Mouse (Mus musculus) sigmoid colon, adult 10 weeks (tissue): ENCODE results near the gene Adnp. TPM values are rescaled to one million over a fixed set of nuclear protein-coding genes. Genes with fewer than 3 reads are reported as not detected.

Source experiments
- polyA plus RNA-seq: library from polyadenylated mRNA; stranded (reverse); fragments of 350-450 nt; fragmentation: Illumina TruSeq; extraction: RNeasy Lipid Tissue Mini Kit (QIAGEN cat#74804); gene quantifications from one replicate; pipeline ENCODE4 v1.2.3, GENCODE M21; 2014; ENCODE audit warnings: low read depth, low replicate concordance

Gene Adnp
- 14.8 TPM for polyA plus RNA-seq

DNA sequence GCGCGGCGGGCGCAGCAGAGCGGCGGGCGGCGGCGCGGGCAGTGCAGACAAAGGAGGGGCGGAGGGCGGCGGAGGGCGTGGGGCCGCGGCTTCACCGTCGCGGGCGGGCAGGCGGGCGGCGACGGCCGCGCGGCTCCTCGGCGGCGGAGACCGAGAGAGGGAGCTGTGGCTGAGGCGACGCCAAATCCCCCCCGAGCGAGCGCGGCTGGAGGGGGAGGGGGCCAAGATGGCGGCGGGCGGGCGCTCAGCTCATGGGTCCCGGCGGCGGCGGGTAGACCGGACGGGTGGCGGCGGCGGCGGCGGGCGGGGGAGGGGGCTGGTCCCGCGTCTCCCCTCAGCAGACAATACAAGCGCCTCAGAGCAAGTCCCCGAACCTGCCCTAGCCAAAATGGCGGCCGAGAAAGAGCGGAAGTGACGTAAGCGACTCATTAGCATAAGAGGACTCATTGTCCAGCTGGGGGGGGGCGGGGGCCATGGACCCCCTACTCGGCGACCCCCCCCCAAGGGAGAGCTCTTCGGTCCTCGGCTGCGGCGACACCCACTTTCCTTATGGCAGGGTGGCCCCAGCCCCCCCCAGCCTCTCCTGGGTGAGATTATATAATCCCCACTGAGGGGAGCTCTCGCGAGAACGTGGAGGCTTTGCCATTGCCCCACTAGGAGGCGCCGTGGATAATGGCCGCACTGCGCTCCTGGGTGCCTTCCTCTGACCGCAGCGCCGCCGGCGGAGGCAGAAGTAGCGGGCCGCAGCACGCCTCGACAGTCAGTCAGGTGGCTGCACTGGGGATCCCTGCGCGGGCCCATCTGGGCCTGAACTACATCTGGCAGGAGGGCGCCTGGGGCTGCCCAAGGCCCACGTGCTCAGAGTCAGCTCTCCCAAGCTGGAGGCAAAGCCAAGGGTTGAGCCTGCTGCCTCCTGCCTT, at the start of gene Adnp:
TSS of gene Adnp (minus strand) at position 388 of the 920 bp plus-strand sequence.

DNA sequence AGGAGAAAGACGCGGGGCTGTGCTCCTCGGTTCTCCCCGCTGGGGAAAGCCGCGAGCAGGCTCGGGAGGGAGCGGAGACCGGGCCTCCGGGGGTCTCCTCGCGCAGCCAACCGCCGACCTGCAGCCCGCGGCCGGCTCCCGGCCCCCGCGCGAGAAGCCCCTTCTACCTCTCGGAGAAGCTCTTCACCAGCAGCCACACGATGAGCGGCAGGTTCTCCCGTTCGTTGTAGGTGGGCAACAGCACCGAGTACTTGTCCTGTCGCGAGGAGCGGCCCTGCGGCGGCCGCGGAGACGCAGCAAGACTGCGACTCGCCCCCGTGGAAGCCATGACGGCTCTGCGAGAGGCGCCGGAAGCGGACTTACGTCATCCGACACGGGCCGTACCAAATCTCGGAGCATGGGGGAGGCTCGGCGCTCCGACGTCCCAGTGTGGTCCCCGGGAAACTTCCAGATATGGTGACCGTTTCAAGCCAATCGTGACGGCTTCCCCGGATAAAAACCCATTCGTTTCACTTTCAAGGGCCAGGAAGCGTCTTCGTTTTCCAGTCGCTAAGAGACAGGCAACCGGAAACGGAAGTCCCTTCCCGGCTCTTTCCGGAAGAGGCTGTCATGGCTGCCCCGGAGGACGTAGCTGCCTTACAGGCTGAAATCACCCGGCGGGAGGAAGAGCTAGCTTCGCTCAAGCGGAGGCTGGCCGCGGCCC, 23.3 kb upstream of the Adnp start, which contains the start of the genes Gm20716, Dpm1 and Mocs3:
TSS of gene Gm20716 (minus strand) at position 339 of the 703 bp plus-strand sequence.
TSS of gene Dpm1 (minus strand) at position 566 of the 703 bp plus-strand sequence.
TSS of gene Mocs3 (plus strand) at position 597 of the 703 bp plus-strand sequence.

Other genes with a start within 250 kb of the Adnp start
- gene Ripor3, start 196.5 kb downstream of the Adnp start, polyA plus RNA-seq = not detected
- 9.7 TPM for gene Pard6b, start 126.1 kb downstream of the Adnp start, polyA plus RNA-seq
- gene Gm20716, start 23.3 kb upstream of the Adnp start, polyA plus RNA-seq = 99.9 TPM
- gene Dpm1, start 23.5 kb upstream of the Adnp start, polyA plus RNA-seq = 139 TPM
- gene Mocs3, start 23.5 kb upstream of the Adnp start, polyA plus RNA-seq = 1.9 TPM
- gene Kcng1, start 74.6 kb upstream of the Adnp start, polyA plus RNA-seq = 0.16 TPM